Mouse (Mus musculus) brain, embryonic 14.5 days (tissue): ENCODE data around the gene Krtap2-4.

Experiments
- CTCF ChIP-seq: fragments of 200-500 bp; IDR thresholded peaks from 2 replicates; pipeline ENCODE4 v1.5.1; 2012; ENCODE audit warnings: inconsistent platforms, mild to moderate bottlenecking, moderate library complexity, borderline replicate concordance; ENCODE audit not compliant: insufficient read depth, insufficient read length; ENCODE audit errors: extremely low read depth
- POLR2A ChIP-seq: fragments of 200-500 bp; IDR thresholded peaks from 2 replicates; pipeline ENCODE4 v1.6.1; 2012; ENCODE audit warnings: mild to moderate bottlenecking, inconsistent platforms, borderline replicate concordance; ENCODE audit not compliant: poor library complexity, insufficient read depth, insufficient read length, severe bottlenecking; ENCODE audit errors: extremely low read depth

- no peak for TF ChIP-seq POLR2A
- no peak for TF ChIP-seq CTCF
These were observed 18.6 kb upstream of the Krtap2-4 start for GRCm38 (mm10) chr11:99633293-99633692.
